Mouse (Mus musculus): ENCODE results near the gene Abhd17a.

GRCm38 (mm10) chr10:80584045-80584488 lies 6.1 kb downstream of the Abhd17a start:
- TF ChIP-seq POLR2A (IDR thresholded peaks at IDR 0.05; ENCODE audit: borderline replicate concordance, extremely low read depth, low read depth, low read length) (no peak), CTCF (IDR thresholded peaks at IDR 0.05; ENCODE audit: insufficient read depth, low read length) (no peak)

Measured in lung, adult 2 months (tissue).